Mouse (Mus musculus): ENCODE measurements around the gene Zfand3. TPM values are rescaled to one million over a fixed set of nuclear protein-coding genes. Genes with fewer than 3 reads are reported as not detected.

The Zfand3 gene
- polyA plus RNA-seq, 1 experiment, result 138 TPM

- H3K36me3 ChIP-seq (ENCODE audit: control insufficient read depth, insufficient read depth), result no peaks in the 10 kb centered on the region
- TF ChIP-seq MAX (IDR thresholded peaks at IDR 0.05; ENCODE audit: low read depth), result no peak
- TF ChIP-seq REST (IDR thresholded peaks at IDR 0.05; ENCODE audit: insufficient read depth, insufficient read length), result no peak
- TF ChIP-seq E2F4 (IDR thresholded peaks at IDR 0.05; ENCODE audit: insufficient read depth), result no peak
- TF ChIP-seq MYOD1 (IDR thresholded peaks at IDR 0.05; ENCODE audit: control insufficient read depth in 1 of 3, insufficient read length in 2 of 3, low read depth in 2 of 3), result no peak
- TF ChIP-seq SRF (IDR thresholded peaks at IDR 0.05; ENCODE audit: control insufficient read depth, insufficient read length, low read depth), result no peak
- no peak for TF ChIP-seq USF1 (IDR thresholded peaks at IDR 0.05; ENCODE audit: low read depth)
- no peak for TF ChIP-seq CEBPB (IDR thresholded peaks at IDR 0.05; ENCODE audit: insufficient read depth, poor library complexity, severe bottlenecking)
- TF ChIP-seq MYOG (IDR thresholded peaks at IDR 0.05; ENCODE audit: control insufficient read depth in 1 of 3, insufficient read depth in 1 of 3, insufficient read length in 2 of 3, low read depth in 2 of 3), result no peak
- no peak for TF ChIP-seq POLR2A (IDR thresholded peaks at IDR 0.05; ENCODE audit: insufficient read length, low read depth)
- no peak for TF ChIP-seq TCF3 (IDR thresholded peaks at IDR 0.05; ENCODE audit: insufficient read length, low read depth)
- TF ChIP-seq TCF12 (IDR thresholded peaks at IDR 0.05; ENCODE audit: insufficient read depth, poor library complexity, severe bottlenecking), result no peak
- no peak for TF ChIP-seq POLR2AphosphoS2 (IDR thresholded peaks at IDR 0.05; ENCODE audit: insufficient read length, low read depth)
- H3K4me2 ChIP-seq (ENCODE audit: low read depth), result no peak overlapping the region
- no peak overlapping the region for H3ac ChIP-seq (ENCODE audit: control insufficient read depth, insufficient read length)
- H3K79me2 ChIP-seq (ENCODE audit: control insufficient read depth, insufficient read depth), result peaks cover 99% of the 10 kb centered on the region
- no peak overlapping the region for H3K4me3 ChIP-seq
- H3K27me3 ChIP-seq (ENCODE audit: control insufficient read depth, insufficient read depth, insufficient read length), result no peaks in the 10 kb centered on the region
Measured at GRCm38 (mm10) chr17:30026617-30027016, 22.1 kb downstream of the Zfand3 start.

- Histone ChIP-seq H3K36me3 (ENCODE audit: control insufficient read depth, insufficient read depth) (no peaks in the 10 kb centered on the region), H3K79me2 (ENCODE audit: control insufficient read depth, insufficient read depth) (peaks cover 99% of the 10 kb centered on the region), H3K4me3 (no peak overlapping the region), H3K4me2 (ENCODE audit: low read depth) (peak overlapping the region; percentile 21), H3ac (ENCODE audit: control insufficient read depth, insufficient read length) (no peak overlapping the region), H3K27me3 (ENCODE audit: control insufficient read depth, insufficient read depth, insufficient read length) (no peaks in the 10 kb centered on the region)
- TF ChIP-seq POLR2A (IDR thresholded peaks at IDR 0.05; ENCODE audit: insufficient read length, low read depth), result no peak
- no peak for TF ChIP-seq MAX (IDR thresholded peaks at IDR 0.05; ENCODE audit: low read depth)
- TF ChIP-seq MYOG (IDR thresholded peaks at IDR 0.05; ENCODE audit: control insufficient read depth in 1 of 3, insufficient read depth in 1 of 3, insufficient read length in 2 of 3, low read depth in 2 of 3), result no peak
- no peak for TF ChIP-seq SRF (IDR thresholded peaks at IDR 0.05; ENCODE audit: control insufficient read depth, insufficient read length, low read depth)
- no peak for TF ChIP-seq MYOD1 (IDR thresholded peaks at IDR 0.05; ENCODE audit: control insufficient read depth in 1 of 3, insufficient read length in 2 of 3, low read depth in 2 of 3)
- TF ChIP-seq REST (IDR thresholded peaks at IDR 0.05; ENCODE audit: insufficient read depth, insufficient read length), result no peak
- no peak for TF ChIP-seq TCF12 (IDR thresholded peaks at IDR 0.05; ENCODE audit: insufficient read depth, poor library complexity, severe bottlenecking)
- no peak for TF ChIP-seq TCF3 (IDR thresholded peaks at IDR 0.05; ENCODE audit: insufficient read length, low read depth)
- no peak for TF ChIP-seq POLR2AphosphoS2 (IDR thresholded peaks at IDR 0.05; ENCODE audit: insufficient read length, low read depth)
- no peak for TF ChIP-seq E2F4 (IDR thresholded peaks at IDR 0.05; ENCODE audit: insufficient read depth)
- no peak for TF ChIP-seq USF1 (IDR thresholded peaks at IDR 0.05; ENCODE audit: low read depth)
Measured at GRCm38 (mm10) chr17:30027343-30028029, 23.0 kb downstream of the Zfand3 start.

- TF ChIP-seq CEBPB (IDR thresholded peaks at IDR 0.05; ENCODE audit: insufficient read depth, poor library complexity, severe bottlenecking), result no peak
- no peak for TF ChIP-seq MAX (IDR thresholded peaks at IDR 0.05; ENCODE audit: low read depth)
- TF ChIP-seq MYOD1 (IDR thresholded peaks at IDR 0.05; ENCODE audit: control insufficient read depth in 1 of 3, insufficient read length in 2 of 3, low read depth in 2 of 3), result no peak
- TF ChIP-seq USF1 (IDR thresholded peaks at IDR 0.05; ENCODE audit: low read depth), result no peak
- no peak for TF ChIP-seq E2F4 (IDR thresholded peaks at IDR 0.05; ENCODE audit: insufficient read depth)
- TF ChIP-seq SRF (IDR thresholded peaks at IDR 0.05; ENCODE audit: control insufficient read depth, insufficient read length, low read depth), result no peak
- TF ChIP-seq TCF12 (IDR thresholded peaks at IDR 0.05; ENCODE audit: insufficient read depth, poor library complexity, severe bottlenecking), result no peak
- no peak for TF ChIP-seq MYOG (IDR thresholded peaks at IDR 0.05; ENCODE audit: control insufficient read depth in 1 of 3, insufficient read depth in 1 of 3, insufficient read length in 2 of 3, low read depth in 2 of 3)
- no peak for TF ChIP-seq REST (IDR thresholded peaks at IDR 0.05; ENCODE audit: insufficient read depth, insufficient read length)
- no peak for TF ChIP-seq POLR2AphosphoS2 (IDR thresholded peaks at IDR 0.05; ENCODE audit: insufficient read length, low read depth)
- no peak overlapping the region for H3ac ChIP-seq (ENCODE audit: control insufficient read depth, insufficient read length)
- no peaks in the 10 kb centered on the region for H3K36me3 ChIP-seq (ENCODE audit: control insufficient read depth, insufficient read depth)
- no peaks in the 10 kb centered on the region for H3K27me3 ChIP-seq (ENCODE audit: control insufficient read depth, insufficient read depth, insufficient read length)
- H3K79me2 ChIP-seq (ENCODE audit: control insufficient read depth, insufficient read depth), result peaks cover 98% of the 10 kb centered on the region
- no peak overlapping the region for H3K4me2 ChIP-seq (ENCODE audit: low read depth)
- no peak overlapping the region for H3K4me3 ChIP-seq
Measured at GRCm38 (mm10) chr17:30029633-30030226, 25.2 kb downstream of the Zfand3 start.

DNA sequence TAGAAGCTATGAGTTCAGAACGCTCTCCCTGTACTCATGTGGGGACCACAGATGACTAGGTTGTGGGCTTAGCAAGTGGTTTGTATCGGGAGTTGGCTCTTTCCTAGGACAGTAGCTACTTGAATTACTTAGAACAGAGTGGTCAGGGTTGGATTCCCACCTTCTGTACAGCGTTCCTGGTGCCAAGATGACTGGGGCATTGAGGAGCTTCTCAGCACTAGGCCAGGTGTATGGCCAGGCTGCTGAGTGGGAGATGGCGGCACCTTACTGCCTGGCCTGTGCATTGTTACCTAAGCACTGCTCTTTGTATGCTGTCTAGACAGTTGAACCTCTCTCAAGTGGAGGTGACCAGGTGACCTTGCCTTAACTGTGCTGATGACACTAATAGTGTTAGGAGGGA lies 28.3 kb downstream of the Zfand3 start:
- no peaks in the 10 kb centered on the region for H3K27me3 ChIP-seq (ENCODE audit: control insufficient read depth, insufficient read depth, insufficient read length)
- H3K4me2 ChIP-seq (ENCODE audit: low read depth), result no peak overlapping the region
- H3K36me3 ChIP-seq (ENCODE audit: control insufficient read depth, insufficient read depth), result no peaks in the 10 kb centered on the region
- no peak overlapping the region for H3K4me3 ChIP-seq
- peaks cover 95% of the 10 kb centered on the region for H3K79me2 ChIP-seq (ENCODE audit: control insufficient read depth, insufficient read depth)
- no peak for TF ChIP-seq E2F4 (IDR thresholded peaks at IDR 0.05; ENCODE audit: insufficient read depth)
- no peak for TF ChIP-seq TCF3 (IDR thresholded peaks at IDR 0.05; ENCODE audit: insufficient read length, low read depth)
- no peak for TF ChIP-seq CEBPB (IDR thresholded peaks at IDR 0.05; ENCODE audit: insufficient read depth, poor library complexity, severe bottlenecking)
- no peak for TF ChIP-seq USF1 (IDR thresholded peaks at IDR 0.05; ENCODE audit: low read depth)
- no peak for TF ChIP-seq MYOD1 (IDR thresholded peaks at IDR 0.05; ENCODE audit: control insufficient read depth in 1 of 3, insufficient read length in 2 of 3, low read depth in 2 of 3)
- no peak for TF ChIP-seq TCF12 (IDR thresholded peaks at IDR 0.05; ENCODE audit: insufficient read depth, poor library complexity, severe bottlenecking)
- no peak for TF ChIP-seq SRF (IDR thresholded peaks at IDR 0.05; ENCODE audit: control insufficient read depth, insufficient read length, low read depth)
- no peak for TF ChIP-seq POLR2A (IDR thresholded peaks at IDR 0.05; ENCODE audit: insufficient read length, low read depth)
- TF ChIP-seq POLR2AphosphoS2 (IDR thresholded peaks at IDR 0.05; ENCODE audit: insufficient read length, low read depth), result no peak
- H3ac ChIP-seq (ENCODE audit: control insufficient read depth, insufficient read length), result no peak overlapping the region
